Mouse (Mus musculus) lung, postnatal 0 days (tissue): ENCODE results near the gene Fndc3b. TPM values are rescaled to one million over a fixed set of nuclear protein-coding genes. Genes with fewer than 3 reads are reported as not detected.
A peak's percentile ranks its signal among the peaks of the same experiment; 100 is the strongest.

Experiments used
- ATAC-seq: fragments of 200-750 bp; cut with Nextera tagmentation; 2 replicates; pipeline ENCODE4 v1.8.0; 2017; ENCODE audit warnings: moderate library complexity
- DNase-seq: peaks from one replicate; pipeline ENCODE4 v3.0.0-alpha.2; 2016; ENCODE audit warnings: low spot score
- H3K27ac ChIP-seq: fragments of 300-500 bp; sonication (generic); 2 replicates; pipeline ENCODE4 v1.5.1; 2014; ENCODE audit warnings: antibody characterized with exemption, mild to moderate bottlenecking, low read length, mixed read lengths
- H3K27me3 ChIP-seq: fragments of 300-500 bp; sonication (generic); replicated peaks from 2 replicates; pipeline ENCODE4 v1.6.1; 2014; ENCODE audit warnings: low read length, mixed read lengths; ENCODE audit not compliant: insufficient read depth
- H3K36me3 ChIP-seq: fragments of 300-500 bp; sonication (generic); 2 replicates; pipeline ENCODE4 v1.6.1; 2014; ENCODE audit warnings: low read length, mixed read lengths; ENCODE audit not compliant: insufficient read depth
- H3K4me1 ChIP-seq: fragments of 300-500 bp; sonication (generic); 2 replicates; pipeline ENCODE4 v1.6.1; 2014; ENCODE audit warnings: antibody characterized with exemption, low read depth, low read length, mixed read lengths; ENCODE audit not compliant: insufficient read depth
- H3K4me2 ChIP-seq: fragments of 300-500 bp; sonication (generic); replicated peaks from 2 replicates; pipeline ENCODE4 v1.6.1; 2014; ENCODE audit warnings: low read depth, mild to moderate bottlenecking, low read length, moderate library complexity, mixed read lengths
- H3K4me3 ChIP-seq: fragments of 300-500 bp; sonication (generic); 2 replicates; pipeline ENCODE4 v1.5.1; 2014; ENCODE audit warnings: low read depth, low read length
- H3K9ac ChIP-seq: fragments of 300-500 bp; sonication (generic); replicated peaks from 2 replicates; pipeline ENCODE4 v1.6.1; 2014; ENCODE audit warnings: low read depth, mild to moderate bottlenecking
- H3K9me3 ChIP-seq: fragments of 300-500 bp; sonication (generic); 2 replicates; pipeline ENCODE4 v1.6.1; 2016; ENCODE audit warnings: low read length, mixed read lengths
- CTCF ChIP-seq: IDR thresholded peaks from 2 replicates; pipeline ENCODE4 v1.5.1; 2016; ENCODE audit warnings: antibody characterized with exemption, mild to moderate bottlenecking
- EP300 ChIP-seq: IDR thresholded peaks from 2 replicates; pipeline ENCODE4 v1.6.1; 2016; ENCODE audit warnings: antibody characterized with exemption, mild to moderate bottlenecking, control low read depth
- WGBS: fragments of 180-500 bp; shearing (Covaris S2); extraction: QIAGEN DNeasy Blood & Tissue Kit; methylation state at CpG from one replicate; pipeline ENCODE4 v1.1.7; 2014; 5-methylcytosine and 5-hydroxymethylcytosine counted together
- polyA plus RNA-seq: library from polyadenylated mRNA; unstranded; fragments of >200 nt; fragmentation: Nextera tagmentation; extraction: Ambion mirVana; gene quantifications from 2 replicates; pipeline ENCODE4 v1.2.1, GENCODE M21; 2015

Fndc3b gene
- polyA plus RNA-seq, 1 experiment from 2014 or later, result 28.5 TPM

GRCm38 (mm10) chr3:27545651-27546050, 165.5 kb downstream of the Fndc3b start:
- no peak overlapping the region for H3K4me2 ChIP-seq

GRCm38 (mm10) chr3:27544061-27544460, 167.0 kb downstream of the Fndc3b start:
- 91% methylated on average over 11 of the region's 11 CpGs for WGBS
- H3K36me3 ChIP-seq, result no peaks in the 10 kb centered on the region
- TF ChIP-seq CTCF (no peak), EP300 (no peak)

More at GRCm38 (mm10) chr3:27545651-27546050, 165.5 kb downstream of the Fndc3b start:
- no peak for ATAC-seq
- 74% methylated on average over 3 of the region's 3 CpGs for WGBS
- no peak for DNase-seq
- no peaks in the 10 kb centered on the region for H3K36me3 ChIP-seq
- H3K4me1 ChIP-seq, result no peaks in the 10 kb centered on the region
- no peak overlapping the region for H3K9ac ChIP-seq
- no peak overlapping the region for H3K27ac ChIP-seq
- no peaks in the 10 kb centered on the region for H3K9me3 ChIP-seq
- TF ChIP-seq CTCF, result no peak
- no peak for TF ChIP-seq EP300
- no peaks in the 10 kb centered on the region for H3K27me3 ChIP-seq
- no peak overlapping the region for H3K4me3 ChIP-seq

GRCm38 (mm10) chr3:27541841-27542240, 169.3 kb downstream of the Fndc3b start:
- WGBS, result 96% methylated on average over 12 of the region's 12 CpGs
- TF ChIP-seq CTCF, result no peak
- TF ChIP-seq EP300, result no peak
- Histone ChIP-seq H3K27me3 (no peaks in the 10 kb centered on the region), H3K9me3 (no peaks in the 10 kb centered on the region), H3K4me3 (no peak overlapping the region), H3K36me3 (no peaks in the 10 kb centered on the region; the same call in 1 of the 2 replicates), H3K9ac (no peak overlapping the region), H3K4me1 (no peaks in the 10 kb centered on the region), H3K4me2 (no peak overlapping the region), H3K27ac (no peak overlapping the region)
- ATAC-seq (no peak), DNase-seq (no peak)

More at GRCm38 (mm10) chr3:27544061-27544460, 167.0 kb downstream of the Fndc3b start:
- no peaks in the 10 kb centered on the region for H3K4me1 ChIP-seq
- DNase-seq, result no peak
- ATAC-seq, result no peak
- no peaks in the 10 kb centered on the region for H3K27me3 ChIP-seq
- no peaks in the 10 kb centered on the region for H3K9me3 ChIP-seq
- H3K9ac ChIP-seq, result no peak overlapping the region
- no peak overlapping the region for H3K4me3 ChIP-seq
- H3K27ac ChIP-seq, result no peak overlapping the region
- H3K4me2 ChIP-seq, result no peak overlapping the region

GRCm38 (mm10) chr3:27541181-27541580, 169.9 kb downstream of the Fndc3b start:
- no peaks in the 10 kb centered on the region; the same call in 1 of the 2 replicates for H3K36me3 ChIP-seq
- no peak overlapping the region for H3K4me2 ChIP-seq
- H3K4me3 ChIP-seq, result no peak overlapping the region
- ATAC-seq (no peak), DNase-seq (no peak)
- no peak for TF ChIP-seq CTCF
- no peak for TF ChIP-seq EP300
- H3K27ac ChIP-seq, result no peak overlapping the region
- 86% methylated on average over 3 of the region's 3 CpGs for WGBS
- no peak overlapping the region for H3K9ac ChIP-seq
- H3K27me3 ChIP-seq, result no peaks in the 10 kb centered on the region
- H3K4me1 ChIP-seq, result no peaks in the 10 kb centered on the region
- H3K9me3 ChIP-seq, result no peaks in the 10 kb centered on the region

- no peak overlapping the region for H3K27ac ChIP-seq
- H3K36me3 ChIP-seq, result peaks cover 2% of the 10 kb centered on the region; the same call in 1 of the 2 replicates
- peak; percentile 19 for DNase-seq
- no peak overlapping the region for H3K9ac ChIP-seq
- TF ChIP-seq CTCF (no peak), EP300 (no peak)
- WGBS, result 79% methylated on average over 3 of the region's 3 CpGs
- H3K4me2 ChIP-seq, result no peak overlapping the region
- H3K4me3 ChIP-seq, result no peak overlapping the region
- H3K27me3 ChIP-seq, result no peaks in the 10 kb centered on the region
- ATAC-seq, result 0 out of 2 replicates have a peak, but pooled peaks have one; percentile 32
- H3K4me1 ChIP-seq, result no peaks in the 10 kb centered on the region
- H3K9me3 ChIP-seq, result no peaks in the 10 kb centered on the region
These were observed 176.9 kb downstream of the Fndc3b start for GRCm38 (mm10) chr3:27534208-27534607.

GRCm38 (mm10) chr3:27533721-27534120, 177.4 kb downstream of the Fndc3b start:
- no peak for TF ChIP-seq EP300
- no peak for TF ChIP-seq CTCF
- ATAC-seq (no peak), DNase-seq (no peak)
- H3K27ac ChIP-seq, result no peak overlapping the region
- H3K9me3 ChIP-seq, result no peaks in the 10 kb centered on the region
- no peaks in the 10 kb centered on the region for H3K27me3 ChIP-seq
- H3K36me3 ChIP-seq, result peaks cover 2% of the 10 kb centered on the region; the same call in 1 of the 2 replicates
- H3K4me1 ChIP-seq, result no peaks in the 10 kb centered on the region
- H3K4me3 ChIP-seq, result no peak overlapping the region
- 85% methylated on average over 4 of the region's 4 CpGs for WGBS
- no peak overlapping the region for H3K4me2 ChIP-seq
- no peak overlapping the region for H3K9ac ChIP-seq

- no peak for DNase-seq
- Histone ChIP-seq H3K4me1 (no peaks in the 10 kb centered on the region), H3K9me3 (no peaks in the 10 kb centered on the region), H3K9ac (no peak overlapping the region), H3K27me3 (no peaks in the 10 kb centered on the region), H3K4me3 (no peak overlapping the region), H3K36me3 (peaks cover 2% of the 10 kb centered on the region; the same call in 1 of the 2 replicates), H3K4me2 (no peak overlapping the region), H3K27ac (no peak overlapping the region)
- ATAC-seq, result no peak
- WGBS, result 68% methylated on average over 4 of the region's 4 CpGs
- TF ChIP-seq CTCF, result no peak
- no peak for TF ChIP-seq EP300
These were observed 179.1 kb downstream of the Fndc3b start for GRCm38 (mm10) chr3:27531993-27532392.
